Mouse (Mus musculus): ENCODE data around the gene Olfm1. TPM values are rescaled to one million over a fixed set of nuclear protein-coding genes. Genes with fewer than 3 reads are reported as not detected.

The Olfm1 gene
- polyA plus RNA-seq, 1 experiment from 2014 or later, result 113 TPM

- Histone ChIP-seq H3K27me3 (ENCODE audit: insufficient read depth, poor library complexity, severe bottlenecking) (peaks cover 25% of the 10 kb centered on the region), H3K27ac (peak overlapping the region; percentile 86), H3K36me3 (peaks cover 24% of the 10 kb centered on the region), H3K4me1 (replicated peaks) (peaks cover 61% of the 10 kb centered on the region), H3K9me3 (no peaks in the 10 kb centered on the region), H3K4me3 (peak overlapping the region; percentile 71)
- DNase-seq (ENCODE audit: low spot score), result peak; percentile 48
- WGBS, result 12% methylated on average over 11 of the region's 11 CpGs
Measured at GRCm38 (mm10) chr2:28206472-28206871, 13.7 kb downstream of the Olfm1 start.

GRCm38 (mm10) chr2:28207200-28207750 lies 14.5 kb downstream of the Olfm1 start:
- 0 out of 2 replicates have a peak overlapping the region, but pooled peaks have one; percentile 3 for H3K4me3 ChIP-seq
- peaks cover 24% of the 10 kb centered on the region for H3K36me3 ChIP-seq
- DNase-seq (ENCODE audit: low spot score), result no peak
- H3K4me1 ChIP-seq (replicated peaks), result peaks cover 69% of the 10 kb centered on the region
- H3K9me3 ChIP-seq, result no peaks in the 10 kb centered on the region
- WGBS, result 79% methylated on average over 3 of the region's 3 CpGs
- H3K27ac ChIP-seq, result no peak overlapping the region
- peaks cover 25% of the 10 kb centered on the region for H3K27me3 ChIP-seq (ENCODE audit: insufficient read depth, poor library complexity, severe bottlenecking)

- no peak overlapping the region for H3K27ac ChIP-seq
- peaks cover 75% of the 10 kb centered on the region for H3K4me1 ChIP-seq (replicated peaks)
Measured at GRCm38 (mm10) chr2:28208130-28208745, 15.4 kb downstream of the Olfm1 start.

GRCm38 (mm10) chr2:28209211-28209610 lies 16.4 kb downstream of the Olfm1 start:
- H3K27me3 ChIP-seq (ENCODE audit: insufficient read depth, poor library complexity, severe bottlenecking), result peaks cover 25% of the 10 kb centered on the region
- peaks cover 43% of the 10 kb centered on the region for H3K36me3 ChIP-seq
- H3K4me1 ChIP-seq (replicated peaks), result peaks cover 74% of the 10 kb centered on the region
- peak overlapping the region; percentile 18; the same call in 1 of the 2 replicates for H3K27ac ChIP-seq
- no peaks in the 10 kb centered on the region for H3K9me3 ChIP-seq
- WGBS, result 88% methylated on average over 5 of the region's 5 CpGs
- H3K4me3 ChIP-seq, result no peak overlapping the region
- DNase-seq (ENCODE audit: low spot score), result no peak

More at GRCm38 (mm10) chr2:28208130-28208745, 15.4 kb downstream of the Olfm1 start:
- whole genome bisulfite sequencing, result 89% methylated on average over 14 of the region's 14 CpGs
- Histone ChIP-seq H3K36me3 (peaks cover 33% of the 10 kb centered on the region), H3K9me3 (no peaks in the 10 kb centered on the region), H3K27me3 (ENCODE audit: insufficient read depth, poor library complexity, severe bottlenecking) (peaks cover 25% of the 10 kb centered on the region), H3K4me3 (no peak overlapping the region)
- DNase-seq (ENCODE audit: low spot score), result no peak

GRCm38 (mm10) chr2:28209653-28210052 lies 16.9 kb downstream of the Olfm1 start:
- DNase-seq (ENCODE audit: low spot score), result no peak
- H3K9me3 ChIP-seq, result no peaks in the 10 kb centered on the region
- 88% methylated on average over 12 of the region's 12 CpGs for WGBS
- peaks cover 24% of the 10 kb centered on the region for H3K27me3 ChIP-seq (ENCODE audit: insufficient read depth, poor library complexity, severe bottlenecking)
- 0 out of 2 replicates have a peak overlapping the region, but pooled peaks have one; percentile 42 for H3K27ac ChIP-seq
- H3K4me1 ChIP-seq (replicated peaks), result peaks cover 70% of the 10 kb centered on the region
- H3K4me3 ChIP-seq, result no peak overlapping the region
- peaks cover 47% of the 10 kb centered on the region for H3K36me3 ChIP-seq

GRCm38 (mm10) chr2:28210273-28210672 lies 17.5 kb downstream of the Olfm1 start:
- H3K4me1 ChIP-seq (replicated peaks), result peaks cover 64% of the 10 kb centered on the region
- WGBS, result 73% methylated on average over 4 of the region's 4 CpGs
- peaks cover 18% of the 10 kb centered on the region for H3K27me3 ChIP-seq (ENCODE audit: insufficient read depth, poor library complexity, severe bottlenecking)
- peaks cover 53% of the 10 kb centered on the region for H3K36me3 ChIP-seq
- H3K4me3 ChIP-seq, result no peak overlapping the region
- H3K27ac ChIP-seq, result no peak overlapping the region
- no peaks in the 10 kb centered on the region for H3K9me3 ChIP-seq
- DNase-seq (ENCODE audit: low spot score), result no peak

- 71% methylated on average over 22 of the region's 22 CpGs for WGBS
- H3K4me3 ChIP-seq, result no peak overlapping the region
- H3K36me3 ChIP-seq, result peaks cover 68% of the 10 kb centered on the region
- H3K27me3 ChIP-seq (ENCODE audit: insufficient read depth, poor library complexity, severe bottlenecking), result peaks cover 11% of the 10 kb centered on the region
- H3K9me3 ChIP-seq, result no peaks in the 10 kb centered on the region
- peak overlapping the region; percentile 45; the same call in 1 of the 2 replicates for H3K27ac ChIP-seq
- peaks cover 54% of the 10 kb centered on the region for H3K4me1 ChIP-seq (replicated peaks)
- no peak for DNase-seq (ENCODE audit: low spot score)
Measured at GRCm38 (mm10) chr2:28211531-28212281, 18.9 kb downstream of the Olfm1 start.

- Histone ChIP-seq H3K4me3 (no peak overlapping the region), H3K36me3 (peaks cover 78% of the 10 kb centered on the region), H3K9me3 (no peaks in the 10 kb centered on the region), H3K27ac (no peak overlapping the region), H3K4me1 (replicated peaks) (peaks cover 44% of the 10 kb centered on the region), H3K27me3 (ENCODE audit: insufficient read depth, poor library complexity, severe bottlenecking) (peaks cover 1% of the 10 kb centered on the region; the same call in 1 of the 2 replicates)
- DNase-seq (ENCODE audit: low spot score), result no peak
- WGBS, result 81% methylated on average over 5 of the region's 5 CpGs
Measured at GRCm38 (mm10) chr2:28212911-28213310, 20.1 kb downstream of the Olfm1 start.

- DNase-seq (ENCODE audit: low spot score), result no peak
- no peak overlapping the region for H3K27ac ChIP-seq
- H3K9me3 ChIP-seq, result no peaks in the 10 kb centered on the region
- no peaks in the 10 kb centered on the region for H3K27me3 ChIP-seq (ENCODE audit: insufficient read depth, poor library complexity, severe bottlenecking)
- 87% methylated on average over 5 of the region's 5 CpGs for WGBS
- no peak overlapping the region for H3K4me3 ChIP-seq
- H3K4me1 ChIP-seq (replicated peaks), result peaks cover 23% of the 10 kb centered on the region
- peaks cover 81% of the 10 kb centered on the region for H3K36me3 ChIP-seq
Measured at GRCm38 (mm10) chr2:28216211-28216775, 23.5 kb downstream of the Olfm1 start.

GRCm38 (mm10) chr2:28217783-28218182 lies 25.0 kb downstream of the Olfm1 start:
- no peak overlapping the region for H3K27ac ChIP-seq

GRCm38 (mm10) chr2:28218651-28219356 lies 26.0 kb downstream of the Olfm1 start:
- WGBS, result 64% methylated on average over 7 of the region's 7 CpGs
- Histone ChIP-seq H3K27ac (no peak overlapping the region), H3K36me3 (peaks cover 91% of the 10 kb centered on the region), H3K27me3 (ENCODE audit: insufficient read depth, poor library complexity, severe bottlenecking) (no peaks in the 10 kb centered on the region), H3K4me1 (replicated peaks) (peaks cover 18% of the 10 kb centered on the region), H3K4me3 (no peak overlapping the region), H3K9me3 (no peaks in the 10 kb centered on the region)
- DNase-seq (ENCODE audit: low spot score), result no peak

More at GRCm38 (mm10) chr2:28217783-28218182, 25.0 kb downstream of the Olfm1 start:
- H3K36me3 ChIP-seq, result peaks cover 91% of the 10 kb centered on the region
- no peak for DNase-seq (ENCODE audit: low spot score)
- H3K9me3 ChIP-seq, result no peaks in the 10 kb centered on the region
- H3K27me3 ChIP-seq (ENCODE audit: insufficient read depth, poor library complexity, severe bottlenecking), result no peaks in the 10 kb centered on the region
- no peak overlapping the region for H3K4me3 ChIP-seq
- WGBS, result 90% methylated on average over 1 of the region's 1 CpGs
- peaks cover 19% of the 10 kb centered on the region for H3K4me1 ChIP-seq (replicated peaks)

GRCm38 (mm10) chr2:28219625-28220024 lies 26.8 kb downstream of the Olfm1 start:
- no peak overlapping the region for H3K27ac ChIP-seq
- peaks cover 91% of the 10 kb centered on the region for H3K36me3 ChIP-seq
- 80% methylated on average over 1 of the region's 1 CpGs for WGBS

More at GRCm38 (mm10) chr2:28219625-28220024, 26.8 kb downstream of the Olfm1 start:
- H3K4me3 ChIP-seq, result no peak overlapping the region
- H3K9me3 ChIP-seq, result no peaks in the 10 kb centered on the region
- H3K4me1 ChIP-seq (replicated peaks), result peaks cover 18% of the 10 kb centered on the region
- no peaks in the 10 kb centered on the region for H3K27me3 ChIP-seq (ENCODE audit: insufficient read depth, poor library complexity, severe bottlenecking)
- DNase-seq (ENCODE audit: low spot score), result no peak

Measured in hindbrain, embryonic 10.5 days (tissue).